Mouse (Mus musculus): ENCODE measurements around the gene Atp6v0b. TPM values are rescaled to one million over a fixed set of nuclear protein-coding genes. Genes with fewer than 3 reads are reported as not detected.

Atp6v0b gene
- total RNA-seq, 2 experiments from 2014 or later: 421 to 464 TPM

GRCm38 (mm10) chr4:117841566-117841965, 45.6 kb downstream of the Atp6v0b start:
- DNase-seq (ENCODE audit: low spot score in 2 of 2): no peak

- no peak for DNase-seq (ENCODE audit: low spot score in 2 of 2)
Measured at GRCm38 (mm10) chr4:117840821-117841220, 46.3 kb downstream of the Atp6v0b start.

GRCm38 (mm10) chr4:117839366-117839765, 47.8 kb downstream of the Atp6v0b start:
- DNase-seq (ENCODE audit: low spot score in 2 of 2): no peak

GRCm38 (mm10) chr4:117837271-117837670, 49.9 kb downstream of the Atp6v0b start:
- DNase-seq (ENCODE audit: low spot score in 2 of 2): no peak

- DNase-seq (ENCODE audit: low spot score in 2 of 2): peak; percentile 81 to 88
Measured at GRCm38 (mm10) chr4:117836204-117836767, 50.8 kb downstream of the Atp6v0b start.

GRCm38 (mm10) chr4:117835531-117836111, 51.5 kb downstream of the Atp6v0b start:
- DNase-seq (ENCODE audit: low spot score in 2 of 2): peak; percentile 56 to 70

GRCm38 (mm10) chr4:117834845-117835530, 52.1 kb downstream of the Atp6v0b start:
- DNase-seq (ENCODE audit: low spot score in 2 of 2): peak; percentile 29 to 45

- DNase-seq (ENCODE audit: low spot score in 2 of 2): no peak
Measured at GRCm38 (mm10) chr4:117834457-117834844, 52.7 kb downstream of the Atp6v0b start, which contains the start of gene Slc6a9. Gene Slc6a9, plus strand, starts transcription at chr4:117834506.

Other genes with a start within 250 kb of the Atp6v0b start
- 10 to 100 TPM; 38.8 to 39.6 TPM for gene Dmap1, start 205.1 kb downstream of the Atp6v0b start, total RNA-seq (2021)
- not detected for gene Gm12845, start 162.9 kb downstream of the Atp6v0b start, total RNA-seq (2021)
- not detected for gene Klf17, start 121.7 kb downstream of the Atp6v0b start, total RNA-seq (2021)
- gene Slc6a9, start 52.8 kb downstream of the Atp6v0b start, total RNA-seq (2021): 10 to 100 TPM; 35.9 to 36.3 TPM
- gene Ccdc24, start 14.8 kb downstream of the Atp6v0b start, total RNA-seq (2021): under 1 TPM; 0.37 to 0.84 TPM
- gene B4galt2, start 3.8 kb downstream of the Atp6v0b start, total RNA-seq (2021): 10 to 100 TPM; 82.6 to 89.3 TPM
- 1 to 10 TPM; 9.2 to 9.8 TPM for gene Dph2, start 4.7 kb upstream of the Atp6v0b start, total RNA-seq (2021)
- 100 to 1,000 TPM; 106 to 125 TPM for gene Ipo13, start 27.7 kb upstream of the Atp6v0b start, total RNA-seq (2021)
- gene Artn, start 42.4 kb upstream of the Atp6v0b start, total RNA-seq (2021): 1 to 10 TPM; 1.7 to 2.5 TPM
- gene St3gal3, start 247.6 kb upstream of the Atp6v0b start, total RNA-seq (2021): 10 to 100 TPM; 45.8 to 51.2 TPM